Mouse (Mus musculus) ES-E14 (cell line): ENCODE measurements around the gene Nkain2.

Experiments used
- HCFC1 ChIP-seq: IDR thresholded peaks from 2 replicates; pipeline ENCODE4 v1.6.1; 2012; ENCODE audit warnings: low read length, inconsistent platforms, borderline replicate concordance; ENCODE audit not compliant: insufficient read depth
- ZC3H11A ChIP-seq: IDR thresholded peaks from 2 replicates; pipeline ENCODE4 v1.6.1; 2012; ENCODE audit warnings: low read depth, mild to moderate bottlenecking, inconsistent platforms, low read length, borderline replicate concordance
- ZNF384 ChIP-seq: IDR thresholded peaks from 2 replicates; pipeline ENCODE4 v1.6.1; 2012; ENCODE audit warnings: low read depth, low read length, inconsistent platforms

- TF ChIP-seq ZC3H11A = no peak
- no peak for TF ChIP-seq HCFC1
- no peak for TF ChIP-seq ZNF384
These were observed 1244.2 kb downstream of the Nkain2 start for GRCm38 (mm10) chr10:31646083-31646482.
